Mouse (Mus musculus) kidney, postnatal 10 days (tissue): ENCODE measurements around the gene Prkd3.

Experiments
- DNase-seq: peaks from one replicate; pipeline ENCODE4 v3.0.0; 2021; ENCODE audit warnings: mixed read lengths

Gene Prkd3

GRCm38 (mm10) chr17:78999189-78999588 is 21.4 kb downstream of the Prkd3 start:
- no peak for DNase-seq

- no peak for DNase-seq
Observed at GRCm38 (mm10) chr17:78998130-78998529, 22.5 kb downstream of the Prkd3 start.

GRCm38 (mm10) chr17:78994931-78995820 is 25.4 kb downstream of the Prkd3 start:
- no peak for DNase-seq

GRCm38 (mm10) chr17:78994382-78994781 is 26.2 kb downstream of the Prkd3 start:
- no peak for DNase-seq

GRCm38 (mm10) chr17:78993670-78994069 is 26.9 kb downstream of the Prkd3 start:
- no peak for DNase-seq

- DNase-seq: no peak
Observed at GRCm38 (mm10) chr17:78992303-78993027, 28.2 kb downstream of the Prkd3 start.

- no peak for DNase-seq
Observed at GRCm38 (mm10) chr17:78991549-78991948, 29.1 kb downstream of the Prkd3 start.

GRCm38 (mm10) chr17:78989015-78989414 is 31.6 kb downstream of the Prkd3 start:
- DNase-seq: peak; percentile 22

GRCm38 (mm10) chr17:78983736-78984135 is 36.9 kb downstream of the Prkd3 start:
- DNase-seq: no peak

- no peak for DNase-seq
Observed at GRCm38 (mm10) chr17:78983166-78983565, 37.5 kb downstream of the Prkd3 start.

GRCm38 (mm10) chr17:78968500-78968899 is 52.1 kb downstream of the Prkd3 start:
- DNase-seq: no peak

GRCm38 (mm10) chr17:78966092-78966883 is 54.3 kb downstream of the Prkd3 start:
- no peak for DNase-seq

- no peak for DNase-seq
Observed at GRCm38 (mm10) chr17:78964387-78964786, 56.2 kb downstream of the Prkd3 start.

- no peak for DNase-seq
Observed at GRCm38 (mm10) chr17:78959473-78959872, 61.1 kb downstream of the Prkd3 start.

GRCm38 (mm10) chr17:78953240-78953639 is 67.4 kb downstream of the Prkd3 start:
- DNase-seq: no peak

- DNase-seq: no peak
Observed at GRCm38 (mm10) chr17:78952070-78952469, 68.5 kb downstream of the Prkd3 start.

GRCm38 (mm10) chr17:78951225-78951624 is 69.4 kb downstream of the Prkd3 start:
- no peak for DNase-seq

- no peak for DNase-seq
Observed at GRCm38 (mm10) chr17:78942579-78942978, 78.0 kb downstream of the Prkd3 start.

GRCm38 (mm10) chr17:78938927-78939326 is 81.7 kb downstream of the Prkd3 start:
- no peak for DNase-seq

- no peak for DNase-seq
Observed at GRCm38 (mm10) chr17:78937229-78937853, 83.3 kb downstream of the Prkd3 start.

GRCm38 (mm10) chr17:78936466-78937228 is 84.0 kb downstream of the Prkd3 start, which contains the start of the genes Cebpz and Ndufaf7:
Cebpz (minus strand) TSS chr17:78937066.
Ndufaf7 (plus strand) TSS chr17:78937136.
- DNase-seq: peak; percentile 98

- DNase-seq: no peak
Observed at GRCm38 (mm10) chr17:78935857-78936256, 84.8 kb downstream of the Prkd3 start.
